Mouse (Mus musculus) stomach, embryonic 14.5 days (tissue): ENCODE measurements around the gene Ankdd1b. TPM values are rescaled to one million over a fixed set of nuclear protein-coding genes. Genes with fewer than 3 reads are reported as not detected.

Experiments used
- ATAC-seq: fragments of 200-750 bp; cut with Nextera tagmentation; 2 replicates; pipeline ENCODE4 v1.8.0; 2017; ENCODE audit warnings: low read depth, moderate TSS enrichment; ENCODE audit not compliant: insufficient number of reproducible peaks, insufficient read depth, low FRiP score
- H3K27ac ChIP-seq: fragments of 300-500 bp; sonication (generic); 2 replicates; pipeline ENCODE4 v1.5.1; 2014; ENCODE audit warnings: mild to moderate bottlenecking, low read length, moderate library complexity, mixed read lengths
- H3K27me3 ChIP-seq: fragments of 300-500 bp; sonication (generic); 2 replicates; pipeline ENCODE4 v1.6.1; 2014; ENCODE audit warnings: low read length, control low read depth, mixed read lengths; ENCODE audit not compliant: control insufficient read depth, insufficient read depth
- H3K36me3 ChIP-seq: fragments of 300-500 bp; sonication (generic); 2 replicates; pipeline ENCODE4 v1.6.1; 2014; ENCODE audit warnings: mild to moderate bottlenecking, control low read depth, low read length, moderate library complexity, mixed read lengths; ENCODE audit not compliant: control insufficient read depth, insufficient read depth
- H3K4me1 ChIP-seq: fragments of 300-500 bp; sonication (generic); 2 replicates; pipeline ENCODE4 v1.6.1; 2014; ENCODE audit warnings: low read length, control low read depth, mixed read lengths; ENCODE audit not compliant: control insufficient read depth, insufficient read depth
- H3K4me2 ChIP-seq: fragments of 300-500 bp; sonication (generic); replicated peaks from 2 replicates; pipeline ENCODE4 v1.6.1; 2014; ENCODE audit warnings: low read depth, low read length, control low read depth
- H3K4me3 ChIP-seq: fragments of 300-500 bp; sonication (generic); 2 replicates; pipeline ENCODE4 v1.5.1; 2014; ENCODE audit warnings: low read depth, low read length, control low read depth
- H3K9ac ChIP-seq: fragments of 300-500 bp; sonication (generic); replicated peaks from 2 replicates; pipeline ENCODE4 v1.6.1; 2014; ENCODE audit warnings: low read depth, mild to moderate bottlenecking, control low read depth, low read length, moderate library complexity, mixed read lengths
- H3K9me3 ChIP-seq: fragments of 300-500 bp; sonication (generic); 2 replicates; pipeline ENCODE4 v1.6.1; 2016; ENCODE audit warnings: low read depth, low read length, control low read depth; ENCODE audit not compliant: control insufficient read depth
- WGBS: fragments of 180-500 bp; shearing (Covaris S2); extraction: QIAGEN DNeasy Blood & Tissue Kit; methylation state at CpG from one replicate; pipeline ENCODE4 v1.1.7; 2014; 5-methylcytosine and 5-hydroxymethylcytosine counted together
- polyA plus RNA-seq: library from polyadenylated mRNA; unstranded; fragments of >200 nt; fragmentation: Nextera tagmentation; extraction: Ambion mirVana; gene quantifications from 2 replicates; pipeline ENCODE4 v1.2.1, GENCODE M21; 2014

The Ankdd1b gene
- polyA plus RNA-seq, 1 experiment from 2014 or later, result 0.33 TPM

- Histone ChIP-seq H3K4me3 (no peak overlapping the region), H3K36me3 (no peaks in the 10 kb centered on the region; the same call in 1 of the 2 replicates)
- WGBS, result 74% methylated on average over 6 of the region's 6 CpGs
These were observed 35.3 kb upstream of the Ankdd1b start for GRCm38 (mm10) chr13:96506313-96506712.

GRCm38 (mm10) chr13:96505661-96506060 lies 34.7 kb upstream of the Ankdd1b start:
- Histone ChIP-seq H3K4me2 (no peak overlapping the region), H3K27me3 (no peaks in the 10 kb centered on the region), H3K9ac (no peak overlapping the region), H3K27ac (no peak overlapping the region), H3K9me3 (no peaks in the 10 kb centered on the region), H3K36me3 (no peaks in the 10 kb centered on the region; the same call in 1 of the 2 replicates), H3K4me1 (no peaks in the 10 kb centered on the region), H3K4me3 (no peak overlapping the region)
- WGBS, result 71% methylated on average over 4 of the region's 4 CpGs
- no peak for ATAC-seq

More at GRCm38 (mm10) chr13:96506313-96506712, 35.3 kb upstream of the Ankdd1b start:
- Histone ChIP-seq H3K4me1 (0 out of 2 replicates have a peak, but pooled peaks cover under 1% of the 10 kb centered on the region), H3K4me2 (no peak overlapping the region), H3K9me3 (no peaks in the 10 kb centered on the region), H3K9ac (no peak overlapping the region), H3K27me3 (no peaks in the 10 kb centered on the region), H3K27ac (no peak overlapping the region)
- ATAC-seq, result no peak

GRCm38 (mm10) chr13:96499891-96500290 lies 28.9 kb upstream of the Ankdd1b start:
- Histone ChIP-seq H3K36me3 (no peaks in the 10 kb centered on the region), H3K27ac (no peak overlapping the region), H3K27me3 (no peaks in the 10 kb centered on the region), H3K9me3 (no peaks in the 10 kb centered on the region), H3K4me1 (no peaks in the 10 kb centered on the region), H3K4me2 (no peak overlapping the region), H3K9ac (no peak overlapping the region), H3K4me3 (no peak overlapping the region)
- ATAC-seq, result no peak
- 87% methylated on average over 2 of the region's 2 CpGs for WGBS

- no peak overlapping the region for H3K4me3 ChIP-seq
- H3K27me3 ChIP-seq, result no peaks in the 10 kb centered on the region
- ATAC-seq, result no peak
- 84% methylated on average over 8 of the region's 8 CpGs for WGBS
- no peak overlapping the region for H3K27ac ChIP-seq
- H3K4me2 ChIP-seq, result no peak overlapping the region
- H3K9ac ChIP-seq, result no peak overlapping the region
- no peaks in the 10 kb centered on the region for H3K36me3 ChIP-seq
- no peaks in the 10 kb centered on the region for H3K4me1 ChIP-seq
- no peaks in the 10 kb centered on the region for H3K9me3 ChIP-seq
These were observed 25.6 kb upstream of the Ankdd1b start for GRCm38 (mm10) chr13:96496630-96497029.

- Histone ChIP-seq H3K4me1 (no peaks in the 10 kb centered on the region), H3K4me2 (no peak within 1 kb of the TSS), H3K36me3 (peaks cover 6% of the 10 kb centered on the region; the same call in 1 of the 2 replicates), H3K27ac (no peak within 1 kb of the TSS), H3K9ac (no peak within 1 kb of the TSS), H3K27me3 (no peaks in the 10 kb centered on the region), H3K9me3 (no peaks in the 10 kb centered on the region; the same call in 1 of the 2 replicates), H3K4me3 (no peak within 1 kb of the TSS)
- WGBS, result 94% methylated on average over 3 of the region's 3 CpGs
- ATAC-seq, result no peak
These were observed 19.4 kb upstream of the Ankdd1b start, which contains the start of gene Gm17622 for GRCm38 (mm10) chr13:96490433-96490832. TSS of gene Gm17622 (plus strand) at chr13:96490733.

- H3K4me1 ChIP-seq, result no peaks in the 10 kb centered on the region
- peaks cover 6% of the 10 kb centered on the region; the same call in 1 of the 2 replicates for H3K36me3 ChIP-seq
- H3K27me3 ChIP-seq, result no peaks in the 10 kb centered on the region
- whole genome bisulfite sequencing, result 97% methylated on average over 6 of the region's 6 CpGs
- H3K9ac ChIP-seq, result no peak overlapping the region
- no peak for ATAC-seq
- H3K4me3 ChIP-seq, result no peak overlapping the region
- no peaks in the 10 kb centered on the region; the same call in 1 of the 2 replicates for H3K9me3 ChIP-seq
- H3K27ac ChIP-seq, result no peak overlapping the region
- no peak overlapping the region for H3K4me2 ChIP-seq
These were observed 17.0 kb upstream of the Ankdd1b start for GRCm38 (mm10) chr13:96487968-96488367.

GRCm38 (mm10) chr13:96487230-96487629 lies 16.2 kb upstream of the Ankdd1b start:
- no peaks in the 10 kb centered on the region for H3K4me1 ChIP-seq
- H3K9ac ChIP-seq, result no peak overlapping the region
- H3K9me3 ChIP-seq, result no peaks in the 10 kb centered on the region; the same call in 1 of the 2 replicates
- 89% methylated on average over 6 of the region's 6 CpGs for WGBS
- H3K27me3 ChIP-seq, result no peaks in the 10 kb centered on the region
- no peak for ATAC-seq
- peaks cover 6% of the 10 kb centered on the region; the same call in 1 of the 2 replicates for H3K36me3 ChIP-seq
- H3K4me3 ChIP-seq, result no peak overlapping the region
- H3K4me2 ChIP-seq, result no peak overlapping the region
- no peak overlapping the region for H3K27ac ChIP-seq

GRCm38 (mm10) chr13:96478991-96479390 lies 8.0 kb upstream of the Ankdd1b start:
- Histone ChIP-seq H3K27ac (no peak overlapping the region), H3K4me2 (no peak overlapping the region), H3K36me3 (no peaks in the 10 kb centered on the region), H3K4me1 (no peaks in the 10 kb centered on the region), H3K9me3 (no peaks in the 10 kb centered on the region), H3K27me3 (no peaks in the 10 kb centered on the region), H3K4me3 (no peak overlapping the region), H3K9ac (no peak overlapping the region)
- no peak for ATAC-seq
- WGBS, result 94% methylated on average over 1 of the region's 1 CpGs

- H3K4me2 ChIP-seq, result no peak overlapping the region
- no peaks in the 10 kb centered on the region for H3K4me1 ChIP-seq
- no peaks in the 10 kb centered on the region for H3K36me3 ChIP-seq
- 83% methylated on average over 4 of the region's 4 CpGs for WGBS
- no peak for ATAC-seq
- H3K27me3 ChIP-seq, result no peaks in the 10 kb centered on the region
- H3K27ac ChIP-seq, result no peak overlapping the region
- no peak overlapping the region for H3K4me3 ChIP-seq
- H3K9ac ChIP-seq, result no peak overlapping the region
- H3K9me3 ChIP-seq, result no peaks in the 10 kb centered on the region
These were observed 6.2 kb upstream of the Ankdd1b start for GRCm38 (mm10) chr13:96477226-96477625.
